Mouse (Mus musculus) liver, embryonic 14.5 days (tissue): ENCODE measurements around the gene P2ry1. TPM values are rescaled to one million over a fixed set of nuclear protein-coding genes. Genes with fewer than 3 reads are reported as not detected.

Experiments
- ATAC-seq: fragments of 200-750 bp; cut with Nextera tagmentation; 2 replicates; pipeline ENCODE4 v1.8.0; 2017; ENCODE audit warnings: moderate number of reproducible peaks, mild to moderate bottlenecking, moderate library complexity; ENCODE audit not compliant: insufficient read depth
- DNase-seq, 3 experiments: peaks; one replicate each; pipeline ENCODE4 v3.0.0-alpha.2; 2012 to 2013; ENCODE audit warnings: low read depth in 3 of 3, low spot score in 3 of 3
- H3K27ac ChIP-seq: fragments of 300-500 bp; sonication (generic); 2 replicates; pipeline ENCODE4 v1.5.1; 2014; ENCODE audit warnings: moderate library complexity, mild to moderate bottlenecking, control low read depth, inconsistent platforms
- H3K27me3 ChIP-seq: fragments of 300-500 bp; sonication (generic); 2 replicates; pipeline ENCODE4 v1.6.1; 2014; ENCODE audit warnings: mild to moderate bottlenecking, low read length, moderate library complexity; ENCODE audit not compliant: control insufficient read depth, insufficient read depth
- H3K36me3 ChIP-seq: fragments of 300-500 bp; sonication (generic); replicated peaks from 2 replicates; pipeline ENCODE4 v1.6.1; 2014; ENCODE audit warnings: low read depth; ENCODE audit not compliant: control insufficient read depth, insufficient read depth
- H3K4me1 ChIP-seq, 2 experiments: fragments of 200-500 bp in 1 of 2; fragments of 300-500 bp in 1 of 2; sonication (generic) in 1 of 2; replicated peaks; 2 replicates each; pipeline ENCODE4 v1.6.1; 2012 to 2014; ENCODE audit warnings: antibody characterized with exemption in 1 of 2, inconsistent platforms in 1 of 2, low read length in 1 of 2; ENCODE audit not compliant: control insufficient read depth in 2 of 2, insufficient read depth in 2 of 2
- H3K4me2 ChIP-seq: fragments of 300-500 bp; sonication (generic); 2 replicates; pipeline ENCODE4 v1.6.1; 2014; ENCODE audit warnings: low read depth, mild to moderate bottlenecking, control low read depth, moderate library complexity
- H3K4me3 ChIP-seq, 2 experiments: fragments of 200-500 bp in 1 of 2; fragments of 300-500 bp in 1 of 2; sonication (generic) in 1 of 2; 2 replicates each; pipeline ENCODE4 v1.5.1; 2012 to 2014; ENCODE audit warnings: low read depth in 2 of 2, low read length in 2 of 2, mild to moderate bottlenecking in 2 of 2, control low read depth in 1 of 2, inconsistent platforms in 1 of 2, moderate library complexity in 1 of 2; ENCODE audit not compliant: insufficient read depth in 1 of 2
- H3K9ac ChIP-seq: fragments of 300-500 bp; sonication (generic); replicated peaks from 2 replicates; pipeline ENCODE4 v1.6.1; 2014; ENCODE audit warnings: mild to moderate bottlenecking, control low read depth, moderate library complexity
- H3K9me3 ChIP-seq: fragments of 300-500 bp; sonication (generic); 2 replicates; pipeline ENCODE4 v1.6.1; 2016; ENCODE audit warnings: low read length, mixed read lengths; ENCODE audit not compliant: control insufficient read depth
- CTCF ChIP-seq: IDR thresholded peaks from 2 replicates; pipeline ENCODE4 v1.5.1; 2016; ENCODE audit warnings: antibody characterized with exemption, low read depth, control low read depth
- EP300 ChIP-seq: IDR thresholded peaks from 2 replicates; pipeline ENCODE4 v1.6.1; 2016; ENCODE audit warnings: antibody characterized with exemption, low read depth
- WGBS: fragments of 180-500 bp; shearing (Covaris S2); extraction: QIAGEN DNeasy Blood & Tissue Kit; methylation state at CpG from one replicate; pipeline ENCODE4 v1.1.7; 2014; ENCODE audit not compliant: insufficient replicate concordance; 5-methylcytosine and 5-hydroxymethylcytosine counted together
- polyA plus RNA-seq, 2 experiments: library from polyadenylated mRNA; depleted of rRNA in 1 of 2; stranded (reverse) in 1 of 2; unstranded in 1 of 2; fragments of >200 nt; fragmentation: Nextera tagmentation in 1 of 2; extraction: Ambion mirVana in 1 of 2; gene quantifications; 2 replicates each; pipeline versions ENCODE4 v1.2.1 to v1.2.3; 2012 to 2014

Gene P2ry1
- polyA plus RNA-seq, 2 experiments, result 3.1 to 3.5 TPM

DNA sequence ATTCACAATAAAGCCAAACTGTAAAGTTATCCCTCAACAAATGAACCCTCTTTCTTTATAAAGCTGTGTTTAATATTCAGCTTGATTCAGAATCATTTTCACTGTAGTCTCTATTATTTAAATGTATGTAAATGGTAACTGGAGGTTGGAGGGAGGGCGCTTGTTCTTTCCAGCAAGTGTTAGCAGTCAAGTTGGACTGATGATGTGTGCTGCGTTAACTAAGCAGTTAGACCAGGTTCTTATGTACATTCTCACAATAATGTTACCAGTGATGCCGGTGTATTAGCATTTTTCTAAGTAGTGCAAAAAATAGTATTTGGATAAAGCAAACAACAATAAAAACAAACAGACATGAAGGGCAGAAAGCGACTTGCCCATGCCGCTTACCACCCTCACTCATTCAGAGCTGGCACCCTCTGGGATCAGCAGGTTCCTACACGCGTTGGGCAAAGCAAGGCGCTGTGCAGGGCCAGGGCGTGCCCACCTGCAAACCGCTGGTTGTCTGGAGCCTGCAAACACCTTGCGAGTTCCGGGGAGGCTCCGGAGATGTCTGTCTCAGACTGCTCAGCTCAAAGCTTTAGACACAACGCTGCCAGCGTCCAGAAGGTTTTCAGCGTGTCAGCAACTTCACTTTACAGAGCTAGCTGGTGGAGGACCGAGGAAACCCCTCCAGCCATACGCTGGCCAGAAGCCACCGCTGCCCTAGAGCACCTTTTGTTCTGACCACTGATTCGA is 576 bp upstream of the P2ry1 start:
- Histone ChIP-seq H3K27me3 (peaks cover 9% of the 10 kb centered on the region), H3K4me2 (peak overlapping the region; percentile 78), H3K36me3 (no peaks in the 10 kb centered on the region), H3K4me1 (peaks cover 2 to 4% of the 10 kb centered on the region in 2 experiments; a peak in 3 of 4 replicates), H3K9me3 (no peaks in the 10 kb centered on the region), H3K9ac (peak overlapping the region; percentile 56), H3K27ac (no peak overlapping the region), H3K4me3 (peak overlapping the region; percentile 70 to 73)
- 3% methylated on average over 20 of the region's 20 CpGs for WGBS
- no peak for TF ChIP-seq CTCF
- no peak for TF ChIP-seq EP300
- DNase-seq (peak; percentile 7 to 12 (median 11)), ATAC-seq (peak; percentile 61)

DNA sequence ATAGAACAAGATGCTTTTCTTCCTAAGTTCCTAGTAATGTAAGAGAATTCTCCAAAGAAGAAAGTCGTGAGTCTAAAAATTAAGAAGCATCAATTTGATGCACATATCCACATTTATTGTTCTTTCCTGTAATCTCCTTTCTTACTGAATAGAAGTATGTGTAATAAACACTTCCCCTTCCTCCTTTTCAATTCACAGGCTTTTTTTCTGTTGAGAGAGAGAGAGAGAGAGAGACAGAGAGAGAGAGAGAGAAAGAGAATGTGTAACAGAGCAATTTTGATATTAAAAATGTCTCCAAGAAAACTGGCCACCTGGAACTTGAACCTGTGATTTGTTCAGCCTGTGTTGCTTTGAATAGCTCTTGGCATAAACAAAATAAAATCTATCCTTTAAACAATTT is 2.0 kb downstream of the P2ry1 start:
- Histone ChIP-seq H3K4me3 (no peak overlapping the region), H3K9ac (no peak overlapping the region), H3K9me3 (no peaks in the 10 kb centered on the region), H3K4me2 (0 out of 2 replicates have a peak overlapping the region, but pooled peaks have one; percentile 18), H3K36me3 (no peaks in the 10 kb centered on the region), H3K27me3 (peaks cover 9% of the 10 kb centered on the region), H3K27ac (no peak overlapping the region), H3K4me1 (peaks cover 2 to 4% of the 10 kb centered on the region in 2 experiments; a peak in 3 of 4 replicates)
- no peak for ATAC-seq
- 58% methylated on average over 1 of the region's 1 CpGs for WGBS
- no peak for DNase-seq
- TF ChIP-seq EP300 (no peak), CTCF (no peak)

DNA sequence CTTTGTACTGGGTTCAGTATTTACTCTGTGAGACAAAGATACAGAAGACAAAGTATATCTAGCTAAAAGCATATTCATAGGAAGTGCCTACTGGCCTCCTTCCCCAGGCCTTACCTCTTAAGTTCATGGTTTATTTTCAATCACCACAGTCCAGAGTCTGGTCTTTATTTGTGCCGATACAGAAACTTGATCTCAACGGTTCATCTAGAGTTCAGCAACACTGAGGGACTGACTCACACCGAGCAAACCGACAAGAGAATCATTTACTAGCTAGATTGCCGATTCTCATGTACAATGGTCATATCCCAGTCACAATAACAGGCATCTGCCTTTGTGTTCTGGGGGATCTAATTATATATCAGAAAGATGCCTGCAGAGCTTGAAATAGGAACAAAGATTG is 9.1 kb downstream of the P2ry1 start:
- Histone ChIP-seq H3K27ac (no peak overlapping the region), H3K4me1 (no peaks in the 10 kb centered on the region), H3K9me3 (no peaks in the 10 kb centered on the region), H3K4me3 (no peak overlapping the region), H3K4me2 (no peak overlapping the region), H3K9ac (no peak overlapping the region), H3K27me3 (no peaks in the 10 kb centered on the region), H3K36me3 (no peaks in the 10 kb centered on the region)
- DNase-seq (no peak), ATAC-seq (no peak)
- 63% methylated on average over 5 of the region's 5 CpGs for WGBS
- TF ChIP-seq EP300 (no peak), CTCF (no peak)

DNA sequence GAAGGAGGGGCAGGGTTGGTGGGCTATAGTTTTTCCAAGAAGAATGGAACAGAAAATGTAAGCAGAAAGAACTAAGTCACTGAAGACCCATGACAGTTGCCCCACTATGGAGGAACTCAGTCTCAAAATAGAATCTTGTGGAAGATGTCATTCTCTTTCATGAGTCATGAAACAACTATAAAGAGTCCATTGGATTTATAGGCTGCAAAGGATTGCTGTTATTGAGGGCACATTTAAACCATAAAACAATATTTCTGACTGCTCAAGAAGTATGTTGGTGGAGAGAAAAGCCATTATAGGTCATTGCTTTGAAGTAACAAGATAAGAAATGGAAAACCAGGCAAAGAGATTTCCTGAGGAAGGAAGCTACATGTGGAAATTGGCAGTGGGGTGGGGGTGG is 10.0 kb downstream of the P2ry1 start:
- ATAC-seq, result no peak
- Histone ChIP-seq H3K4me2 (no peak overlapping the region), H3K9ac (no peak overlapping the region), H3K9me3 (no peaks in the 10 kb centered on the region), H3K4me1 (no peaks in the 10 kb centered on the region), H3K27ac (no peak overlapping the region), H3K27me3 (no peaks in the 10 kb centered on the region), H3K36me3 (no peaks in the 10 kb centered on the region), H3K4me3 (no peak overlapping the region)
- TF ChIP-seq EP300 (no peak), CTCF (no peak)
- DNase-seq, result no peak

DNA sequence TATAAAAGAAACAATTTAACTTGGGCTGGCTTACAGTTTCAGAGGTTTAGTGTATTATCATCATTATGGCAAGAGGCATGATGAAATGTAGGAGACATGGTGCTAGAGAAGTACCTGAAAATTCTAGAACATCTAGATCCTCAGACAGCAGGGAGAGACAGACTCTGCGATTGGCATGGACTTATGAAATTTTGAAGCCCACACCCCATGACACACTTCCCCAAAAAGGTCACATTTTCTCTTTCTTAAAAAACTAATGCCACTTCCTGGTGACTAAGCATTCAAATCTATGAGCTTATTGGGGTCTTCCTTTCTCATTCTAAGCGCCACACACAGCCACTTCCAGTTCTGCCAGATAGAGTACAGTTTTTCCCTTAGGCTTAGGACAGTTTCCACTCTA is 14.1 kb downstream of the P2ry1 start:
- H3K27me3 ChIP-seq, result no peaks in the 10 kb centered on the region
- H3K27ac ChIP-seq, result no peak overlapping the region
- H3K36me3 ChIP-seq, result no peaks in the 10 kb centered on the region
- no peak overlapping the region for H3K9ac ChIP-seq
- TF ChIP-seq CTCF, result no peak
- no peaks in the 10 kb centered on the region for H3K9me3 ChIP-seq
- no peak overlapping the region for H3K4me2 ChIP-seq
- 52% methylated on average over 2 of the region's 2 CpGs for WGBS
- no peaks in the 10 kb centered on the region for H3K4me1 ChIP-seq
- ATAC-seq, result no peak
- H3K4me3 ChIP-seq, result no peak overlapping the region
- no peak for DNase-seq
